Mouse (Mus musculus): ENCODE data around the gene Mcu. TPM values are rescaled to one million over a fixed set of nuclear protein-coding genes. Genes with fewer than 3 reads are reported as not detected.

Gene Mcu
- total and polyA plus RNA-seq, 3 experiments = 4.9 to 5.7 (median 5.3) TPM

DNA sequence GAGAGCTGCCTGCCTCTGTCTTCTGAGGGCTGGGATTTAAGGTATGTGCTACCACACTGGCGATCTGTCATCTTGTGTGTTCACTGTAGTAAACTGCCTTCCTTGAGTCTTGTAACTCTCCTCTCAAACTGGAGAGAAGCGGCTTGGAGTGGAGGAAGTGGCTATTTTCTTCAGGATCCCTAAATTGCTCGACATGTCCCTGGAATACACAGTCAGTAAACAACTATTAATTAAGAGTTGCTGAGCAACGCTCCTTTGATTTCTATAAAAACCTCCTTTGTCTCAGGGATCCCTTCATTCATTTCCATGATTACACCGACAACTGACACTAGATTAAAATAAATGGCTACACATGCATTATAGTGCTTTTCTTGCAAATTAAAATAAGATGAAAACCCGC is 78.4 kb downstream of the Mcu start:
- H3K27me3 ChIP-seq (replicated peaks) = no peaks in the 10 kb centered on the region
- H3K4me1 ChIP-seq (ENCODE audit: control insufficient read depth in 1 of 2, insufficient read depth in 2 of 2) = peaks cover 5 to 13% of the 10 kb centered on the region in 2 experiments; a peak in 3 of 4 replicates
- H3K4me2 ChIP-seq (ENCODE audit: insufficient read depth, low read depth, poor library complexity, severe bottlenecking) = no peak overlapping the region
- H3K9me3 ChIP-seq (replicated peaks; ENCODE audit: low read length) = no peaks in the 10 kb centered on the region
- no peak for TF ChIP-seq MXI1 (IDR thresholded peaks at IDR 0.05; ENCODE audit: low read depth, low read length)
- no peak for TF ChIP-seq ZNF384 (IDR thresholded peaks at IDR 0.05; ENCODE audit: low read depth, low read length)
- no peak for TF ChIP-seq SIN3A (IDR thresholded peaks at IDR 0.05; ENCODE audit: low read length)
- TF ChIP-seq POLR2A (IDR thresholded peaks at IDR 0.05; ENCODE audit: low read depth, low read length) = no peak
- TF ChIP-seq EP300 (IDR thresholded peaks at IDR 0.05; ENCODE audit: low read length) = no peak
- no peak for TF ChIP-seq MYC (IDR thresholded peaks at IDR 0.05; ENCODE audit: low read depth, low read length)
- TF ChIP-seq NRF1 (IDR thresholded peaks at IDR 0.05; ENCODE audit: low read depth, low read length) = no peak
- no peak for TF ChIP-seq CHD2 (IDR thresholded peaks at IDR 0.05; ENCODE audit: low read length)
- no peak for TF ChIP-seq ZKSCAN1 (IDR thresholded peaks at IDR 0.05; ENCODE audit: borderline replicate concordance, low read depth, low read length)
- no peak for TF ChIP-seq JUN (IDR thresholded peaks at IDR 0.05; ENCODE audit: insufficient read depth, low read depth, low read length)
- no peak for TF ChIP-seq UBTF (IDR thresholded peaks at IDR 0.05; ENCODE audit: low read depth, low read length)
- no peak for TF ChIP-seq MAZ (IDR thresholded peaks at IDR 0.05; ENCODE audit: low read depth, low read length)
- TF ChIP-seq JUND (conservative IDR thresholded peaks at IDR 0.05; ENCODE audit: low read depth, low read length) = no peak
- no peak for TF ChIP-seq ELF1 (IDR thresholded peaks at IDR 0.05; ENCODE audit: low read depth, low read length)
- TF ChIP-seq GABPA (IDR thresholded peaks at IDR 0.05; ENCODE audit: insufficient replicate concordance, low read depth, low read length) = no peak
- no peak for TF ChIP-seq TBP (conservative IDR thresholded peaks at IDR 0.05; ENCODE audit: low read depth, low read length)
- no peak for TF ChIP-seq USF2 (conservative IDR thresholded peaks at IDR 0.05; ENCODE audit: low read depth, low read length)
- no peak for TF ChIP-seq RAD21 (IDR thresholded peaks at IDR 0.05; ENCODE audit: low read depth, low read length)
- no peak for TF ChIP-seq SMC3 (IDR thresholded peaks at IDR 0.05; ENCODE audit: low read depth, low read length)
- no peak for TF ChIP-seq TCF12 (IDR thresholded peaks at IDR 0.05; ENCODE audit: low read depth, low read length)
- H3K9ac ChIP-seq (ENCODE audit: insufficient read depth, low read depth) = no peak overlapping the region
- dilution Hi-C loops (cut with MboI; ENCODE audit: extremely low pct_ligation_motif_present, extremely low pct_unique_long_range_greater_than_20kb, low sequenced_read_pairs) = no loop called here
- in situ Hi-C loops (cut with MboI; ENCODE audit: low pct_ligation_motif_present, low pct_unique_long_range_greater_than_20kb, low sequenced_read_pairs) = no loop called here
- no peaks in the 10 kb centered on the region for H3K79me2 ChIP-seq (replicated peaks; ENCODE audit: control insufficient read depth, extremely low read depth, insufficient read depth, poor library complexity, severe bottlenecking)
- peaks cover 0 to 6% of the 10 kb centered on the region in 2 experiments for H3K36me3 ChIP-seq (replicated peaks in 1 of 2; ENCODE audit: control insufficient read depth in 1 of 2, insufficient read depth in 1 of 2, low read length in 1 of 2)
- no peak overlapping the region for H3K4me3 ChIP-seq (replicated peaks in 1 of 3; ENCODE audit: low read depth in 2 of 3, low read length in 2 of 3, poor library complexity in 1 of 3)
- no peak overlapping the region for H3K27ac ChIP-seq (ENCODE audit: insufficient read depth, low read depth)
- DNase-seq (ENCODE audit: extremely low read depth) = no peak

DNA sequence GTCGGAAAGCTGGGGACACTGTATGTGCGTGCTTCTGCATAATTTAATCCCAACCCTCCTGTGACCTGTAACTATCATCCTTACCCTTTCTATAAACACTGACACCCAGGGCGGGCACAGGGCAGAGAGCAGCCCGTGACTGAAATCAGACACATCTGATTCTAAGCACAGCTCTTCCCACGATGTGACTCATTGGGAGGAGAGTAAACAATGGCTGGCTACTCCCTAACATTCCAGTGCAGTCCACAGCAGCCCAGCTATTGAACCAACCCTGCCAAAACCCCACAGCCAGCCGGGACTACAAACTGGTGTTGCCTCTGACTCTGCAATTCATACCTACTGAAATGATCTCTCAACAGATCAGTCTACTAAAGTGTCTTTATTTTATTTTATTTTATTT is 78.9 kb downstream of the Mcu start:
- Histone ChIP-seq H3K79me2 (replicated peaks; ENCODE audit: control insufficient read depth, extremely low read depth, insufficient read depth, poor library complexity, severe bottlenecking) (no peaks in the 10 kb centered on the region), H3K27ac (ENCODE audit: insufficient read depth, low read depth) (no peak overlapping the region), H3K9me3 (replicated peaks; ENCODE audit: low read length) (no peaks in the 10 kb centered on the region), H3K4me2 (ENCODE audit: insufficient read depth, low read depth, poor library complexity, severe bottlenecking) (no peak overlapping the region), H3K9ac (ENCODE audit: insufficient read depth, low read depth) (no peak overlapping the region), H3K4me3 (replicated peaks in 1 of 3; ENCODE audit: low read depth in 2 of 3, low read length in 2 of 3, poor library complexity in 1 of 3) (no peak overlapping the region), H3K27me3 (replicated peaks) (no peaks in the 10 kb centered on the region), H3K36me3 (replicated peaks in 1 of 2; ENCODE audit: control insufficient read depth in 1 of 2, insufficient read depth in 1 of 2, low read length in 1 of 2) (peaks cover 0 to 6% of the 10 kb centered on the region in 2 experiments), H3K4me1 (ENCODE audit: control insufficient read depth in 1 of 2, insufficient read depth in 2 of 2) (peaks cover 5 to 13% of the 10 kb centered on the region in 2 experiments; a peak in 3 of 4 replicates)
- in situ Hi-C loops (cut with MboI; ENCODE audit: low pct_ligation_motif_present, low pct_unique_long_range_greater_than_20kb, low sequenced_read_pairs) = no loop called here
- TF ChIP-seq ETS1 (conservative IDR thresholded peaks at IDR 0.05; ENCODE audit: low read depth, low read length) (no peak), JUND (conservative IDR thresholded peaks at IDR 0.05; ENCODE audit: low read depth, low read length) (no peak), ZC3H11A (IDR thresholded peaks at IDR 0.05; ENCODE audit: low read depth, low read length) (no peak), IRF4 (IDR thresholded peaks at IDR 0.05; ENCODE audit: low read depth, low read length) (no peak), MXI1 (IDR thresholded peaks at IDR 0.05; ENCODE audit: low read depth, low read length) (no peak), PAX5 (IDR thresholded peaks at IDR 0.05; ENCODE audit: low read length) (no peak), MEF2A (IDR thresholded peaks at IDR 0.05; ENCODE audit: borderline replicate concordance, low read depth, low read length) (no peak), BHLHE40 (IDR thresholded peaks at IDR 0.05; ENCODE audit: low read depth, low read length) (no peak), MAX (IDR thresholded peaks at IDR 0.05; ENCODE audit: low read length) (no peak), E2F4 (IDR thresholded peaks at IDR 0.05; ENCODE audit: insufficient replicate concordance, low read depth, low read length) (no peak)
- no peak for DNase-seq (ENCODE audit: extremely low read depth)
- dilution Hi-C loops (cut with MboI; ENCODE audit: extremely low pct_ligation_motif_present, extremely low pct_unique_long_range_greater_than_20kb, low sequenced_read_pairs) = no loop called here
